Mouse (Mus musculus) embryonic facial prominence, embryonic 11.5 days (tissue): ENCODE data around the gene Erc2. TPM values are rescaled to one million over a fixed set of nuclear protein-coding genes. Genes with fewer than 3 reads are reported as not detected.

Experiments
- ATAC-seq: fragments of 200-750 bp; cut with Nextera tagmentation; replicated peaks from 2 replicates; pipeline ENCODE4 v1.8.0; 2017; ENCODE audit warnings: low read depth; ENCODE audit not compliant: insufficient number of reproducible peaks, low FRiP score, low TSS enrichment
- DNase-seq: peaks from one replicate; pipeline ENCODE4 v3.0.0-alpha.2; 2015; ENCODE audit warnings: low spot score
- H3K27ac ChIP-seq: fragments of 300-500 bp; sonication (generic); replicated peaks from 2 replicates; pipeline ENCODE4 v1.5.1; 2014; ENCODE audit warnings: mild to moderate bottlenecking, low read depth, low read length, control low read depth
- H3K27me3 ChIP-seq: fragments of 300-500 bp; sonication (generic); 2 replicates; pipeline ENCODE4 v1.6.1; 2014; ENCODE audit warnings: mild to moderate bottlenecking, low read length, moderate library complexity, mixed read lengths; ENCODE audit not compliant: control insufficient read depth, insufficient read depth
- H3K36me3 ChIP-seq: fragments of 300-500 bp; sonication (generic); replicated peaks from 2 replicates; pipeline ENCODE4 v1.6.1; 2014; ENCODE audit warnings: low read depth, mild to moderate bottlenecking, low read length, moderate library complexity, mixed read lengths; ENCODE audit not compliant: control insufficient read depth, insufficient read depth
- H3K4me1 ChIP-seq: fragments of 300-500 bp; sonication (generic); 2 replicates; pipeline ENCODE4 v1.6.1; 2014; ENCODE audit warnings: low read length, mixed read lengths; ENCODE audit not compliant: control insufficient read depth, insufficient read depth
- H3K4me2 ChIP-seq: fragments of 300-500 bp; sonication (generic); 2 replicates; pipeline ENCODE4 v1.6.1; 2014; ENCODE audit warnings: low read depth, mild to moderate bottlenecking, control low read depth, low read length, moderate library complexity
- H3K4me3 ChIP-seq: fragments of 300-500 bp; sonication (generic); 2 replicates; pipeline ENCODE4 v1.5.1; 2014; ENCODE audit warnings: low read depth, low read length, control low read depth
- H3K9ac ChIP-seq: fragments of 300-500 bp; sonication (generic); replicated peaks from 2 replicates; pipeline ENCODE4 v1.6.1; 2014; ENCODE audit warnings: mild to moderate bottlenecking, control low read depth, low read length
- H3K9me3 ChIP-seq: fragments of 300-500 bp; sonication (generic); replicated peaks from 2 replicates; pipeline ENCODE4 v1.6.1; 2016; ENCODE audit warnings: mild to moderate bottlenecking, low read length, inconsistent platforms, mixed read lengths; ENCODE audit not compliant: control insufficient read depth
- WGBS: fragments of 180-500 bp; shearing (Covaris S2); extraction: QIAGEN DNeasy Blood & Tissue Kit; methylation state at CpG from one replicate; pipeline ENCODE4 v1.1.7; 2014; 5-methylcytosine and 5-hydroxymethylcytosine counted together
- polyA plus RNA-seq: library from polyadenylated mRNA; unstranded; fragments of >200 nt; fragmentation: Nextera tagmentation; extraction: Ambion mirVana; gene quantifications from 2 replicates; pipeline ENCODE4 v1.2.1, GENCODE M21; 2014

Erc2 gene
- polyA plus RNA-seq, 1 experiment from 2014 or later, result 5.2 TPM

DNA sequence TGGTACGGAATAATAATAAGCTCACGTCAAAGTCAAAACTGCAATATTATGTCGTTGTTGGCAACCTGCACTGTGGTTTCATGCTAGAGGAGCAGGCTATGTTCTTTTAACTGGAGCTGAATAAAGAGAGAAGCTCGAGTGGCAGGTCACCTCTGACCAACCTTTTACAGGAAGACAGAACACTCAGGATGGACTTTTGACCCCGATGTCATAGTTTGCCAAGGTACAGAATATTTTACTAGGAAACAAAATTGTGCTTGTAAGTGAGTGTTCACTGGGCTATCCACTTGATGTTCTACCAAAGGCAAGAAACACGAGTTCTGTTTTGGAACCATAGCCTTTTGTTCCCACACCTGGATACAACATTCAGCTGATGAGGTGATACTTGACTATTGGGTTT is 351.5 kb downstream of the Erc2 start:
- no peaks in the 10 kb centered on the region for H3K4me1 ChIP-seq
- H3K9ac ChIP-seq, result no peak overlapping the region
- H3K4me3 ChIP-seq, result no peak overlapping the region
- ATAC-seq (no peak), DNase-seq (no peak)
- no peaks in the 10 kb centered on the region for H3K36me3 ChIP-seq
- H3K27ac ChIP-seq, result no peak overlapping the region
- no peak overlapping the region for H3K4me2 ChIP-seq
- no peaks in the 10 kb centered on the region for H3K9me3 ChIP-seq
- WGBS, result 82% methylated on average over 6 of the region's 6 CpGs
- no peaks in the 10 kb centered on the region for H3K27me3 ChIP-seq

DNA sequence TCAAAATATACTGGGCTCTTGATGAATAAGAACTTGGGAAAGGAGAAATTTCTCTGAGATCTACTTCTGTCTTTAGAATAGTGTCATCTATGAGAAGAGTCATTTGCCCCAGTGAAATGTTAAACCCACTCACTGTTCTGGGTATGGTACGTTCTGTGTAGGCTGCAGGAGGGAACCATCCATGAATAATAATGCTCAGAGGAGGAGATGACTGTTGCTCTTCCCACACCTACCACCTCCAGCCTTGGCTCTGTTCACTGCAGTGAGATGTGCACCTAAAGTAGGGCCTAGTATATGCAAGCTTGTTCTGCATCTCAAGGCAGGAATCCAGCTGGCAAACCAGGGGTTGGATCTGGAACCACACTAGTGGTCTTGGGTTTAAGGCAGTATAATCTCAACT is 353.4 kb downstream of the Erc2 start:
- Histone ChIP-seq H3K4me2 (no peak overlapping the region), H3K4me3 (no peak overlapping the region), H3K27ac (no peak overlapping the region), H3K9me3 (no peaks in the 10 kb centered on the region), H3K27me3 (no peaks in the 10 kb centered on the region), H3K4me1 (no peaks in the 10 kb centered on the region), H3K9ac (no peak overlapping the region), H3K36me3 (no peaks in the 10 kb centered on the region)
- DNase-seq (no peak), ATAC-seq (no peak)
- 90% methylated on average over 1 of the region's 1 CpGs for WGBS

DNA sequence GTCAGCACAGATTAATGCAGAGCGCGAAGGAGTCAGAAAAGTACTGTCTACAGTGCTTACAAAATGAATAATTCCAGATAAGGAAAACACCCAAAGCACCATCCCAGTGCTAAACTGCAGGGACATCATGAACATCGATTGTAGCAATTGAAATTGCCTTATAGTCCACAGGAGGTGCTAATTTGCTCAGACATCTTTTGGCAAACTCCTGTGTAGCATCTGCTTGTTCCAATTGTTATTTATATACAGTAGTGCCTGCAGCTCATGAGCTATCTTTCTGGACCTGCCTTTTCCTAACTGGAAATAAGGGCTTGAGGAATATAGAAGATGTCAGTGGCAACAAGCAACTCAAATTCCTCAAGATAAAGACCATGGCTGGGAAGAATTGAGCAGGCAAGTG is 362.5 kb downstream of the Erc2 start:
- Histone ChIP-seq H3K9me3 (no peaks in the 10 kb centered on the region), H3K4me3 (no peak overlapping the region), H3K9ac (no peak overlapping the region), H3K27ac (no peak overlapping the region), H3K4me2 (no peak overlapping the region), H3K4me1 (no peaks in the 10 kb centered on the region), H3K27me3 (no peaks in the 10 kb centered on the region), H3K36me3 (no peaks in the 10 kb centered on the region)
- WGBS, result 85% methylated on average over 3 of the region's 3 CpGs
- ATAC-seq (no peak), DNase-seq (no peak)

DNA sequence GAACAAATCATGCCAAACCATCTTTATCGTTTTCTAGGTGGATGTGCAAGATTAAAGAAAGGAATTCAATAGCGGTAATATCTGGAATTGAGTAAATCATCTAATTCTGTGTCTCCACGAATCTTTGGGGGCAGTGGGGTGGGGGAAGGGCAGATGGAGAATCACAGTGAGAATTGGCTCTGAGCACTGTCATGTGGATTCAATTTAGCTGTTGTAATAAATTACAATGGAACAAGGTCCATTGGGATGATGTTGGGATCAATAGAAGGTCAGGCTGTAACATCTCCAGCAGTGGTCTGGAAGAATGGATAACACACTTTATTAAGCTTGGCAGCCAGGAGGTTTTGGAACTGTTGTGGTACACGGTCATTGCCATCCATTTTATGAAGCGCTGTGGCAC is 363.0 kb downstream of the Erc2 start:
- Histone ChIP-seq H3K4me1 (no peaks in the 10 kb centered on the region), H3K9ac (no peak overlapping the region), H3K4me2 (no peak overlapping the region), H3K36me3 (no peaks in the 10 kb centered on the region), H3K9me3 (no peaks in the 10 kb centered on the region), H3K4me3 (no peak overlapping the region), H3K27ac (no peak overlapping the region), H3K27me3 (no peaks in the 10 kb centered on the region)
- 67% methylated on average over 5 of the region's 5 CpGs for WGBS
- ATAC-seq (no peak), DNase-seq (peak; percentile 35)

DNA sequence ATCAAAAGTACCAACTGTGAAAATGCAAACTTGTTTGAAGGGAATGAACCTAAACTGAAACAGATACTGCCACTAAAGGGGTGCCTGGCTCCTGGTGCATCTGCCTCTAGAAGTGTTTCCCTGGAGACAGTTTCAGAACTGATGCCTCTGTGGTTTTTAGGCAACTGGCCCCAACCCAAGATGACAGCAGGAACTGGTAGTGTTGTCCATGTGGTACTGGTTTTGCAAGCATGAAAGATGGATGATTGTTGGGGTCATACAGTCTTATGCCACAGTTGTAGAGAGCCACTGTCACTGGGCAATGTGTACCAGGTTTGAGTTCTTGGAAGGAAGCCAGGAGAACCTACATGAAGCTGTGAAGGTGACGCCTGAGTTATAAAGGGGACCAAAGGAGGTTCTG is 365.2 kb downstream of the Erc2 start:
- DNase-seq (no peak), ATAC-seq (no peak)
- WGBS, result 91% methylated on average over 1 of the region's 1 CpGs

DNA sequence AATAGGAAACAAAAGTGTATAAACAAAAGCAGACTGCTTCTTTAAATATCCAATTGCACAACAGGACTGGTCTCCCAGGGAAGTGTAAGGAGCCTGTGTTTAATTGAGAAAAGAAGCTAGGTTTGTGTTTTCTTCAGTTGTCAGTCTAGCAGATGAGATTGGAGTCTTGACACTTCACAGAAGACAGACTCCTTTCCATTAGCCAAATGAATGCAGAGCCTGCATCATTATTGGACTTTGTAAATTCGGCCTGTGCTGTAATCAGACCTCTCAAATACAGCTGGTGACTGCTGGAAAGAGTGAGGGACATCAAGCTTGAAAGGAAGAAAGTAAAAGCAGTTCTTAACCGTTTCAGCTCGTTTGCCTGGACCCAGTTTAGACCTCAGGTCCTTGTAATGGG is 376.3 kb downstream of the Erc2 start:
- Histone ChIP-seq H3K36me3 (no peaks in the 10 kb centered on the region), H3K27me3 (no peaks in the 10 kb centered on the region), H3K4me3 (no peak overlapping the region), H3K27ac (no peak overlapping the region), H3K9me3 (no peaks in the 10 kb centered on the region), H3K9ac (no peak overlapping the region), H3K4me2 (no peak overlapping the region), H3K4me1 (no peaks in the 10 kb centered on the region)
- peak; percentile 32 for DNase-seq
- WGBS, result 38% methylated on average over 3 of the region's 3 CpGs
- no peak for ATAC-seq

More for the DNA sequence above, 365.2 kb downstream of the Erc2 start:
- Histone ChIP-seq H3K4me1 (no peaks in the 10 kb centered on the region), H3K27ac (no peak overlapping the region), H3K4me2 (no peak overlapping the region), H3K36me3 (no peaks in the 10 kb centered on the region), H3K4me3 (no peak overlapping the region), H3K9ac (no peak overlapping the region), H3K27me3 (no peaks in the 10 kb centered on the region), H3K9me3 (no peaks in the 10 kb centered on the region)

DNA sequence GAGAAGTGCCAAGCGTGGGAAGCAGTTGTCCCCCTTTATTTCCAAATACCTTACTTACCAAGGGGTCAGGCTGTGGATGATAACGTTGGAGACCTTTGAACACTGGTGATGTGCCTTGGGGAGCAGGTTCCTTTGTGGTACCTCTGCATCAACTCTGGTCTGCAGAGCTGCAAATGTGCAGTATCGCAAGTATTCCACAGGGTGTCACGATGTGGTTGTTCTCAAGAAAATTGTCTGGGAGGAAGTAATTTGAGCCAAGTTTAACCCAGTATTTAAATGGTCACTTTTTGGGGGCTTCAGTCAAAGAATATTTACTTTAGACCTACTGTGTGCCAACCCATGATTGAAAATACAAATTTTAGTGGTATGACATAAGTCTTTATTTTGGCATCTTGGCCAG is 381.8 kb downstream of the Erc2 start:
- ATAC-seq (no peak), DNase-seq (peak; percentile 67)
- Histone ChIP-seq H3K4me2 (no peak overlapping the region), H3K4me3 (no peak overlapping the region), H3K9me3 (no peaks in the 10 kb centered on the region), H3K36me3 (no peaks in the 10 kb centered on the region), H3K4me1 (no peaks in the 10 kb centered on the region), H3K27ac (no peak overlapping the region), H3K27me3 (no peaks in the 10 kb centered on the region), H3K9ac (no peak overlapping the region)
- WGBS, result 44% methylated on average over 4 of the region's 4 CpGs

DNA sequence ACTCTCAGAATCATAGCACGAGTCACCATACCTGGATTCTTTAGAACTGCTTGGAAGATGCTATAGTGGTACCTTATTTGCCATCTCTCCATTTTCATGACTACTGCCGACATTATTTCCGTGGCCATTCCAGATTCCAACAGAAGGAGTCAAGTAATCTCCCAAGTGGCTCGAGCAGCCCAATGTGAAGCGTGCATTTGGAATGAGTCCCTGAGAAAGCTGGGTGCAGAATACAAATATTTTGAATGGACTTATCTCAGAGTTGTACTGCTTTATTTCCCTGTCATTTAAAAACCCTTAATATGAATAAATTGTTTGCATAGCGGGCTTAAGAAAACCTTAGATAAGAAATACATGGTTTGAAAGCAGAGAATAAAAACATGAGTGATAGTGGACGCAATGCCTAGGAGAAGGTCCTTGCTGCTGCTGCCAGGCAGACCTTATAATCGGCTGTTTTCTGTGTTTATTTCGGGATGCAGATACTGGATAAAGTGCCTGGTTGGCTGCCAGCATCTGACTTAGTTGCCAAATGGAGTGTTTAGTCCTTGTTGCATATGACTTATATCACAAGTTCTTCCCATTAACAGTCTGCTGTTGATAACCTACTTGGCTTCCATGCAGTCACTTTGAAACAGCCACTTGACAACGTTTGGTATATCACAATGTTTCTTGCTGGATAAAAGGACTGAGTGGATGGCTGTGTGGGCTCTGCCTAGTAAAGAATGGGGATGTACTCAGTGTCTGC is 388.5 kb downstream of the Erc2 start:
- Histone ChIP-seq H3K4me2 (no peak overlapping the region), H3K9me3 (no peaks in the 10 kb centered on the region), H3K27ac (no peak overlapping the region), H3K27me3 (no peaks in the 10 kb centered on the region), H3K4me3 (no peak overlapping the region), H3K36me3 (no peaks in the 10 kb centered on the region), H3K9ac (no peak overlapping the region), H3K4me1 (no peaks in the 10 kb centered on the region)
- WGBS, result 89% methylated on average over 10 of the region's 10 CpGs
- no peak for DNase-seq
- no peak for ATAC-seq
